8 mouse cellular contexts compared by ENCODE assay signal in genomic region chr8:104032179-104032578, GRCm38 (mm10).
DNase-seq lines count a peak whose midpoint lies in the region; ATAC-seq and TF ChIP-seq lines count a peak whose summit lies in the region.
"Had no signal": no experiment of that assay in that cellular context is flagged by ENCODE, and none has a peak within 500 bp of the region (broad histone marks: within the 10 kb centered on the region; RNA-seq: fewer than 3 reads in every experiment).

No protein-coding gene starts in this region.

- H3K4me3 ChIP-seq in kidney, postnatal 0 days (replicated peaks; ENCODE audit: low read depth, low read length) = no peak overlapping the region
- H3K4me3 ChIP-seq in heart, embryonic 11.5 days (ENCODE audit: low read depth, low read length) = no peak overlapping the region
- H3K4me3 ChIP-seq in hindbrain, embryonic 13.5 days = no peak overlapping the region
- H3K4me3 ChIP-seq: lung, embryonic 15.5 days had no signal

- no peaks in the 10 kb centered on the region for H3K27me3 ChIP-seq in kidney, postnatal 0 days (ENCODE audit: insufficient read depth, low read length)
- no peaks in the 10 kb centered on the region for H3K27me3 ChIP-seq in heart, embryonic 11.5 days (ENCODE audit: control insufficient read depth, insufficient read depth, low read length)
- H3K27me3 ChIP-seq in hindbrain, embryonic 13.5 days = 0 out of 2 replicates have a peak, but pooled peaks cover 7% of the 10 kb centered on the region
- H3K27me3 ChIP-seq: lung, embryonic 15.5 days had no signal

- peak; percentile 61 for TF ChIP-seq CTCF in kidney, postnatal 0 days (IDR thresholded peaks at IDR 0.05; ENCODE audit: low read depth)

- ATAC-seq in kidney, postnatal 0 days (replicated peaks; ENCODE audit: low FRiP score, low read depth) = no peak; the same call in 1 of the 2 replicates
- ATAC-seq in heart, embryonic 11.5 days (replicated peaks; ENCODE audit: insufficient number of reproducible peaks, low FRiP score, low TSS enrichment) = no peak
- ATAC-seq in hindbrain, embryonic 13.5 days (ENCODE audit: low FRiP score) = no peak

- H3K4me1 ChIP-seq in kidney, postnatal 0 days (replicated peaks; ENCODE audit: insufficient read depth, low read length) = 0 out of 2 replicates have a peak, but pooled peaks cover 4% of the 10 kb centered on the region
- peaks cover 5% of the 10 kb centered on the region; the same call in 1 of the 2 replicates for H3K4me1 ChIP-seq in heart, embryonic 11.5 days (ENCODE audit: control insufficient read depth, insufficient read depth, low read length)
- H3K4me1 ChIP-seq in hindbrain, embryonic 13.5 days (replicated peaks) = 0 out of 2 replicates have a peak, but pooled peaks cover 2% of the 10 kb centered on the region

- no peak overlapping the region for H3K9ac ChIP-seq in kidney, postnatal 0 days (ENCODE audit: low read depth, low read length)
- no peak overlapping the region for H3K9ac ChIP-seq in heart, embryonic 11.5 days (ENCODE audit: low read depth, low read length)
- H3K9ac ChIP-seq in hindbrain, embryonic 13.5 days = no peak overlapping the region
- H3K9ac ChIP-seq: lung, embryonic 15.5 days had no signal

- H3K9me3 ChIP-seq in kidney, postnatal 0 days (replicated peaks; ENCODE audit: low read length) = no peaks in the 10 kb centered on the region
- peaks cover 8% of the 10 kb centered on the region for H3K9me3 ChIP-seq in heart, embryonic 11.5 days (replicated peaks; ENCODE audit: control insufficient read depth, low read length)
- no peaks in the 10 kb centered on the region; the same call in 1 of the 2 replicates for H3K9me3 ChIP-seq in hindbrain, embryonic 13.5 days

- no peaks in the 10 kb centered on the region for H3K36me3 ChIP-seq in kidney, postnatal 0 days (ENCODE audit: insufficient read depth, low read length)
- no peaks in the 10 kb centered on the region for H3K36me3 ChIP-seq in heart, embryonic 11.5 days (ENCODE audit: control insufficient read depth, insufficient read depth, low read length)
- H3K36me3 ChIP-seq in hindbrain, embryonic 13.5 days = no peaks in the 10 kb centered on the region
- H3K36me3 ChIP-seq: lung, embryonic 15.5 days had no signal

- no peak overlapping the region for H3K27ac ChIP-seq in kidney, postnatal 0 days
- no peak overlapping the region for H3K27ac ChIP-seq in heart, embryonic 11.5 days (ENCODE audit: low read depth, low read length)
- H3K27ac ChIP-seq in hindbrain, embryonic 13.5 days = no peak overlapping the region
- H3K27ac ChIP-seq: lung, embryonic 15.5 days had no signal

- WGBS in kidney, postnatal 0 days = 97% methylated on average over 2 of the region's 2 CpGs
- 84% methylated on average over 2 of the region's 2 CpGs for WGBS in heart, embryonic 11.5 days (ENCODE audit: insufficient replicate concordance)
- 88% methylated on average over 2 of the region's 2 CpGs for WGBS in hindbrain, embryonic 13.5 days

- H3K4me2 ChIP-seq in kidney, postnatal 0 days (ENCODE audit: low read length) = no peak overlapping the region
- H3K4me2 ChIP-seq in heart, embryonic 11.5 days = no peak overlapping the region
- no peak overlapping the region for H3K4me2 ChIP-seq in hindbrain, embryonic 13.5 days
- H3K4me2 ChIP-seq: lung, embryonic 15.5 days had no signal

- no peak for DNase-seq in kidney, postnatal 0 days (ENCODE audit: low spot score)
- no peak for DNase-seq in kidney, postnatal 4 days
- peak; percentile 33 for DNase-seq in A20 (ENCODE audit: low read depth, low spot score)
- DNase-seq in ES-CJ7 (ENCODE audit: low read depth, low spot score) = peak; percentile 45
- DNase-seq in layer of hippocampus, adult 9-11 months = peak; percentile 54

Comparison
In these comparisons a context has a peak if more than half of its experiments do, and no peak if none do; other contexts are left out.
1. DNase-seq: peak in A20 (single experiment), ES-CJ7 (single experiment) and layer of hippocampus, adult 9-11 months (single experiment); none in kidney, postnatal 0 days (single experiment) and kidney, postnatal 4 days (0 of 2).